Comparison of ENCODE assay signal across 27 mouse cellular contexts in genomic region chr3:156817452-156817851, GRCm38 (mm10).
DNase-seq lines count a peak whose midpoint lies in the region; ATAC-seq and TF ChIP-seq lines count a peak whose summit lies in the region.
"Had no signal": no experiment of that assay in that cellular context is flagged by ENCODE, and none has a peak within 500 bp of the region (broad histone marks: within the 10 kb centered on the region; RNA-seq: fewer than 3 reads in every experiment).

No protein-coding gene starts in this region.

- H3K4me1 ChIP-seq in kidney, embryonic 14.5 days (ENCODE audit: control insufficient read depth, insufficient read depth, low read length) = peaks cover 4% of the 10 kb centered on the region; the same call in 1 of the 2 replicates
- H3K4me1 ChIP-seq in kidney, postnatal 0 days (replicated peaks; ENCODE audit: insufficient read depth, low read length) = no peaks in the 10 kb centered on the region
- H3K4me1 ChIP-seq in limb, embryonic 13.5 days = peaks cover 12% of the 10 kb centered on the region
- H3K4me1 ChIP-seq: embryonic facial prominence, embryonic 12.5 days; embryonic facial prominence, embryonic 15.5 days; heart, embryonic 12.5 days; heart, embryonic 15.5 days; hindbrain, embryonic 10.5 days; hindbrain, embryonic 15.5 days had no signal

- peak; percentile 84 for ATAC-seq in kidney, embryonic 14.5 days (ENCODE audit: low FRiP score, low TSS enrichment)
- no peak for ATAC-seq in kidney, postnatal 0 days (replicated peaks; ENCODE audit: low FRiP score, low read depth)
- 0 out of 2 replicates have a peak, but pooled peaks have one; percentile 48 for ATAC-seq in limb, embryonic 13.5 days (ENCODE audit: low FRiP score, low read depth)
- ATAC-seq in monocyte, adult 5-6 weeks (replicated peaks; ENCODE audit: insufficient number of reproducible peaks, low FRiP score, low TSS enrichment, poor library complexity, severe bottlenecking) = no peak
- ATAC-seq: CD4-positive, CD25-positive, alpha-beta regulatory T cell, adult 4 months; forebrain, embryonic 14.5 days; forebrain, postnatal 0 days had no signal

- DNase-seq in kidney, adult 11 months = no peak
- DNase-seq in kidney, postnatal 0 days (ENCODE audit: low spot score) = peak; percentile 78
- DNase-seq in kidney, postnatal 36 days = no peak
- peak; percentile 33 for DNase-seq in forelimb bud, embryonic 11.5 days (ENCODE audit: low read depth, low spot score)
- no peak for DNase-seq in left cerebral cortex, adult 11 months (ENCODE audit: low spot score)
- DNase-seq: adrenal gland, adult 2 months; adrenal gland, postnatal 14 days; cerebellum, adult 11 months; cerebellum, adult 2 months; cerebellum, postnatal 10 days; cerebellum, postnatal 36 days; forebrain, postnatal 0 days; gastrocnemius, postnatal 25 days; heart, adult 18-20 months; heart, postnatal 10 days; heart, postnatal 36 days had no signal

- H3K9ac ChIP-seq in kidney, embryonic 14.5 days (ENCODE audit: low read depth, low read length) = no peak overlapping the region
- no peak overlapping the region for H3K9ac ChIP-seq in kidney, postnatal 0 days (ENCODE audit: low read depth, low read length)
- no peak overlapping the region for H3K9ac ChIP-seq in limb, embryonic 13.5 days
- H3K9ac ChIP-seq: embryonic facial prominence, embryonic 12.5 days; embryonic facial prominence, embryonic 15.5 days; forebrain, postnatal 0 days; heart, embryonic 12.5 days; heart, embryonic 15.5 days; hindbrain, embryonic 15.5 days had no signal

- no peak for TF ChIP-seq CTCF in kidney, postnatal 0 days (IDR thresholded peaks at IDR 0.05; ENCODE audit: low read depth)

- H3K9me3 ChIP-seq in kidney, embryonic 14.5 days (ENCODE audit: control insufficient read depth, low read length) = no peaks in the 10 kb centered on the region
- no peaks in the 10 kb centered on the region for H3K9me3 ChIP-seq in kidney, postnatal 0 days (replicated peaks; ENCODE audit: low read length)
- H3K9me3 ChIP-seq in limb, embryonic 13.5 days = no peaks in the 10 kb centered on the region
- H3K9me3 ChIP-seq: embryonic facial prominence, embryonic 12.5 days; embryonic facial prominence, embryonic 15.5 days; heart, embryonic 12.5 days; heart, embryonic 15.5 days; hindbrain, embryonic 10.5 days; hindbrain, embryonic 15.5 days had no signal

- 16% methylated on average over 6 of the region's 6 CpGs for WGBS in kidney, embryonic 14.5 days
- 12% methylated on average over 6 of the region's 6 CpGs for WGBS in kidney, postnatal 0 days
- WGBS in limb, embryonic 13.5 days = 17% methylated on average over 6 of the region's 6 CpGs

- H3K27me3 ChIP-seq in kidney, embryonic 14.5 days (ENCODE audit: control insufficient read depth, insufficient read depth, low read length) = no peaks in the 10 kb centered on the region
- no peaks in the 10 kb centered on the region for H3K27me3 ChIP-seq in kidney, postnatal 0 days (ENCODE audit: insufficient read depth, low read length)
- no peaks in the 10 kb centered on the region for H3K27me3 ChIP-seq in limb, embryonic 13.5 days
- H3K27me3 ChIP-seq: embryonic facial prominence, embryonic 12.5 days; embryonic facial prominence, embryonic 15.5 days; heart, embryonic 12.5 days; heart, embryonic 15.5 days; hindbrain, embryonic 15.5 days had no signal

- no peak overlapping the region for H3K27ac ChIP-seq in kidney, embryonic 14.5 days (ENCODE audit: low read depth, low read length)
- no peak overlapping the region for H3K27ac ChIP-seq in kidney, postnatal 0 days
- no peak overlapping the region for H3K27ac ChIP-seq in limb, embryonic 13.5 days
- H3K27ac ChIP-seq: embryonic facial prominence, embryonic 12.5 days; embryonic facial prominence, embryonic 15.5 days; heart, embryonic 15.5 days; hindbrain, embryonic 10.5 days had no signal

- no peaks in the 10 kb centered on the region for H3K36me3 ChIP-seq in kidney, embryonic 14.5 days (ENCODE audit: control insufficient read depth, insufficient read depth, low read length)
- H3K36me3 ChIP-seq in kidney, postnatal 0 days (ENCODE audit: insufficient read depth, low read length) = no peaks in the 10 kb centered on the region
- H3K36me3 ChIP-seq in limb, embryonic 13.5 days = no peaks in the 10 kb centered on the region
- H3K36me3 ChIP-seq: embryonic facial prominence, embryonic 12.5 days; embryonic facial prominence, embryonic 15.5 days; heart, embryonic 12.5 days; heart, embryonic 15.5 days; hindbrain, embryonic 10.5 days; hindbrain, embryonic 15.5 days had no signal

- H3K4me3 ChIP-seq in kidney, embryonic 14.5 days (ENCODE audit: low read length) = no peak overlapping the region
- H3K4me3 ChIP-seq in kidney, postnatal 0 days (replicated peaks; ENCODE audit: low read depth, low read length) = no peak overlapping the region
- H3K4me3 ChIP-seq in limb, embryonic 13.5 days = no peak overlapping the region
- H3K4me3 ChIP-seq: embryonic facial prominence, embryonic 12.5 days; embryonic facial prominence, embryonic 15.5 days; heart, embryonic 12.5 days; heart, embryonic 15.5 days; hindbrain, embryonic 10.5 days; hindbrain, embryonic 15.5 days had no signal

- H3K4me2 ChIP-seq in kidney, embryonic 14.5 days (replicated peaks; ENCODE audit: low read depth, low read length) = no peak overlapping the region
- H3K4me2 ChIP-seq in kidney, postnatal 0 days (ENCODE audit: low read length) = no peak overlapping the region
- 0 out of 2 replicates have a peak overlapping the region, but pooled peaks have one; percentile 11 for H3K4me2 ChIP-seq in limb, embryonic 13.5 days (replicated peaks)
- H3K4me2 ChIP-seq: embryonic facial prominence, embryonic 12.5 days; embryonic facial prominence, embryonic 15.5 days; heart, embryonic 12.5 days; heart, embryonic 15.5 days; hindbrain, embryonic 15.5 days had no signal

Comparison
In these comparisons a context has a peak if more than half of its experiments do, and no peak if none do; other contexts are left out.
1. ATAC-seq: peak in kidney, embryonic 14.5 days (single experiment) and limb, embryonic 13.5 days (single experiment); none in kidney, postnatal 0 days (single experiment) and monocyte, adult 5-6 weeks (single experiment).
2. DNase-seq: peak in kidney, postnatal 0 days (single experiment) and forelimb bud, embryonic 11.5 days (single experiment); none in kidney, adult 11 months (single experiment), kidney, postnatal 36 days (0 of 2) and left cerebral cortex, adult 11 months (single experiment).